Mouse (Mus musculus): Measurements from ENCODE around the gene Timm10b.

DNA sequence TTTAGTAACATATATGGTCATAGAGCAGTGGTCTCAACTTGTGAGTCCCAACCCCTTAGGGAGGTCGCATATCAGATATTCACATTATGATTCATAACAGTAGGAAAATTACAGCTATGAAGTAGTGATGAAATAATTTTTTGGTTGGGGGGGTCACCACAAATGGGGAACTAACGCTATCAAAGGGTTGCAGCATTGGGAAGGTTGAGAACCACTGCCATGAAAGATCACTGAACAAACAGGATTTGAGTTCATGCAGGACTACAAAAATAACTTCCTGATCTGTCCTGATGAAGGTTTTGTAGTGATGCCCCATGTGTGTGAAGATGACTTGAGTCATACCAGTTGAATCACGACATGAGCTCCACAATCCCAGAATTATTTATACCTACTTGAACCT, 31.4 kb upstream of the Timm10b start:
- TF ChIP-seq POLR2A (IDR thresholded peaks at IDR 0.05; ENCODE audit: low read depth, low read length) (no peak), CTCF (conservative IDR thresholded peaks at IDR 0.05; ENCODE audit: insufficient read depth, insufficient read length, low read depth, low read length) (no peak)
